Mouse (Mus musculus) layer of hippocampus, adult 11-12 months (tissue): ENCODE results near the gene Scg2.

Experiments
- DNase-seq: peaks from one replicate; pipeline ENCODE4 v3.0.0; 2022; ENCODE audit warnings: low spot score

The Scg2 gene

GRCm38 (mm10) chr1:79439609-79440308 lies at the start of gene Scg2:
Gene Scg2 (minus strand): TSS chr1:79440120.
- peak; percentile 83 for DNase-seq

DNA sequence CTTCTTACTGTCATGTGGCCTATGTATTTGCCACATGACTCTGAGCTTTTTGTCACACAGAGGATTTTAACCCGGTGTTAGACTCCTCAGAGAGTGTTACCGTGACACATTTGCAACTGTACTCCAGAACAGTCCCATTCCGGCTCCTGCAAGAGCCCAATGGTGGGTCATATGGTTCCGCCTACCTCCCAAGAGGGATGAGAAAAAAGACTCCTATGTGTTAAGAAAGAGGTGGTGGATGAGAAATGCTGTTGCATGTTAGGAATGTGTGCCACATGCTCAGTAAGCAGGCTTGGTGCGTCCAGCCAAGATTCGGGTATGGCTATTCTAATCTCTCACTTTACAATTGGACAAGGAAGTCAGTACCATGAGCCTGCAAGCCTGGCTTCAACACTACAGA lies 45.6 kb upstream of the Scg2 start:
- DNase-seq = no peak

DNA sequence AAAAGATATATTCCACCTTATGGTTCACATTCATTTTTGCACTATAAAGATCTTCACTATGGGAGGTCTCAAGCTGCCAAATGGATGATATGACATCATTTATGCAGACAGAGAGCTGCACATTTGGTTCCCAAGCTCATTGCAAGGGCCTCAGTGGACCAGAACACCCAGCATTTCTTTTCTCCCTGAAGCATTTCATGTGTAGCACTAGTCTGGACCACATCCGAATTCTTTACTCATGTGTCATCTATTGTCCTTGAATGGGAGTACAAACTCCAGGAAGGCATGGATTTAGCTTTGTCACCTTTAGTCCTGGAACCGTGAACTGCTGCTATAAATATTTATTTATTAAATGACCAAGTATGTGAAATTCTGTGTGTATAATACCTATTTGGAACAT lies 30.9 kb upstream of the Scg2 start:
- no peak for DNase-seq

GRCm38 (mm10) chr1:79469871-79470270 lies 30.0 kb upstream of the Scg2 start:
- DNase-seq = no peak

DNA sequence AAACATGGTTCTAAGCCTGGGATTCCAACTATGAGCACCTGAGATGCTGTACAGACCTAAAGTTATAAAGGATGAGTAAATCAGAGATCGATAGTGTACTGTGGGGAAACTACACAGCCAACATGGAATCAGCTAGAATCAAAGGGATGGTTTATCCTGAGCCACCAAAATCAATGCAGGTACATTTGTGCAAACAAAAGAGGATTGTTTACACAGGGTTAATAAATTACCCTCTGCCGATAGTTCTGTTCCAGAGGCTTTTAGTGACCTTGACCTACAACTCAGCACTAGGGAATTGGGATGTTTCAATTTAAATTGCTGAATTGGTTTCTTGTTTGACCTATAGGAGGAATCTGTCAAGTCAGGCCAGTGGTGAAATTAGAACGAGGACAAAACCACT lies 26.7 kb upstream of the Scg2 start:
- no peak for DNase-seq

DNA sequence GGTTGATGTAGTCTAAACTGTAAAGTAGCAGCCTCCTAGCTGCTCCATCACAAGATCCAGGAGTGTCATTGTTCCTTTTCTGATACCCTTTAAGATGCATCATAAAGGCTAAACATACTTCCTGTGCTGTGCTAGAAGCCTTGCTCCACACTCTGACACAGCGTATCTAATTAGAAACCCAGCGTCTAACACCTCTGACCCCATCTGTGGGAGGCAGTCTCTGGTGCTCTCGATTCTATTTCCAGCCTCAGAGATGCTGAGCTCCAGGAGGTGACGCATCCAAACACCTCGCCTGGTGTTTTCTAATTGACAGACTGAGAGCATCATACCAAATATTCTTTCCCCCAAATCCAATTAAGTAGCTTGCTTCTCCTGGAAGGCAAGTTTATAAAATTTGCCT lies 18.6 kb upstream of the Scg2 start:
- no peak for DNase-seq

DNA sequence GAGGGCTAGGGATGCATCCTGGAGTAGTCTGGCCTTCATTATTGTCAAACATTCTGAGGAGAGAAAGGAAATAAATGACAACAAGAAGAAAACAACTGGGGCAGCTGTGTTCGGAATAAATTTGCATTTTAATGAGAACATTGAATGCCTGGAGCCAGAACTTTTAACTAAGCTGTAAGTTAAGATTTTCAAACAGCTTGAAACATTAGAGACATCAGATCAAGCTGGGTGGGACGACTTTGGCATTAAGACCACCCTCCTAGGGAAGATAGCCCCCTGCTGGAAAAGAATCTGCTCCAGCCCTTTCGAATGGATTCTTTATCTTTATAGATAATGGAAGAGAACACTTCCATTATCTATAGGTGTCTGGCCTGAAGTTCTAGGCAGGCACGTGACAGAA lies 14.2 kb upstream of the Scg2 start:
- DNase-seq = no peak

GRCm38 (mm10) chr1:79452339-79452738 lies 12.4 kb upstream of the Scg2 start:
- no peak for DNase-seq

GRCm38 (mm10) chr1:79450343-79451021 lies 10.6 kb upstream of the Scg2 start:
- DNase-seq = peak; percentile 18

- DNase-seq = no peak
Observed at GRCm38 (mm10) chr1:79449943-79450342, 10.0 kb upstream of the Scg2 start.

DNA sequence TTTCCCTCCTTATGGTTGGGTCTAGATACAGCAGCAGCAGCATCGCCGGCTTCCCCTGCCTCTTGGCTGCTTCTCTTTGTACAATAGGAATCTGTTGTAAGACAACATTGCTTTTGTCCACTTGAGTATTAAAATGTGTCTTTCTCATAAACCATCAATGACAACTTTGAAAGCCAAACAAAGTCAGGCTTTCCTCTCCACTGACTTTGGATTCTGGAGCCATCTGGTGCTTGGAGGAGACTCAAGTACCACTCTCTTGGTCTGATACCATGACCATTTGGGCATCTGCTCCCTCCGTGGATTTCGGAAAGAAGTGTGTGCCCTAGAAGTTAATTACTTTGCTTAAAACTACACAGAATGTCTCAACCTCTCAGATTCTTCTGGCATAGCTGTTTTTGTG lies 5.7 kb upstream of the Scg2 start:
- no peak for DNase-seq

- no peak for DNase-seq
Observed at GRCm38 (mm10) chr1:79437755-79438154, 2.2 kb downstream of the Scg2 start.

GRCm38 (mm10) chr1:79436671-79437070 lies 3.2 kb downstream of the Scg2 start:
- DNase-seq = no peak

GRCm38 (mm10) chr1:79429058-79429457 lies 10.9 kb downstream of the Scg2 start:
- no peak for DNase-seq

GRCm38 (mm10) chr1:79415496-79415895 lies 24.4 kb downstream of the Scg2 start:
- DNase-seq = no peak

GRCm38 (mm10) chr1:79406337-79406942 lies 33.5 kb downstream of the Scg2 start:
- DNase-seq = no peak

DNA sequence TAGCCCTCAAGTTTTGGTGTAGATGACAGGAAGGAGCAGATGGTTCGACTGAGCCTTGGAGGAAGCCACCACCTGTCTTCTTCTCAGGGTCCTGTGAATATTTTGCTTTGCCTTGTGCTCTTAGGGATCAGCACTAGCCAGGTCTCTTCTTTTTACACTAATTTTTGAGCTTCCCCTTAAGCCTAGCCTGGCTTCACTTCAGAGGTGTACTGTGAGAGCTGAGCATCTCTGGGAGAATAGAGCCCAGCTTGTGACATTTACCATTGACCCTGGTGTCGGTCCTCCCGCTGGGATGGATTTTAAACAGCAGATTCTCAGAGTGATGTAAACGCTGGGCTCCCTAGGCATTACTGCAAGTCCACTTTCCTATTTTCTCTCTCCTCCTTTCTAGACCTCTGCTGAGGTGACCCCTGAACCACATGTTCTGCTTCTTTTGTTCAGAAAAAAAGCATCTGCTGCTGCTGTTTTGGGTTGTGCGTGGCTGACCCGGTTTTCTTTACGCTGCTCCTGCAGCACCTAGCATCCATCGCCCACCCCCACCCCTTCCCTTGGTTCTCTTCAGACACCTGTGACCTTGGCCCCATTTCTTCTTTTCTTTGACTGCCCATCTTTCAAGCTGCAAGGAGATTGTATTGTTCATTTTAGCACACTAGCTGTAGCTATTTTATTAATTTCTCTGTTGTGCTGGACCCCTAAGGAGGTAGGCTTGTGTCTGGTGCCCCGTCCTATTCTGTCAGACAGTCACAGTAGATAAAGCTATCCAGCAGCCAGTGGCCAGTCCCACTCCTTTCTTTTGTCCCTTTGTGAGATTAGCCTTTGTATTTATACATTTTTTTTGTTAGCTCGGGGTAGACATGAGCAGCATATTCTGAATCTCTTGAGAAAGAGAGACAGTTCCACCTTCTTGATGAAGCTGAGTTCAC lies 38.6 kb downstream of the Scg2 start:
- DNase-seq = no peak

DNA sequence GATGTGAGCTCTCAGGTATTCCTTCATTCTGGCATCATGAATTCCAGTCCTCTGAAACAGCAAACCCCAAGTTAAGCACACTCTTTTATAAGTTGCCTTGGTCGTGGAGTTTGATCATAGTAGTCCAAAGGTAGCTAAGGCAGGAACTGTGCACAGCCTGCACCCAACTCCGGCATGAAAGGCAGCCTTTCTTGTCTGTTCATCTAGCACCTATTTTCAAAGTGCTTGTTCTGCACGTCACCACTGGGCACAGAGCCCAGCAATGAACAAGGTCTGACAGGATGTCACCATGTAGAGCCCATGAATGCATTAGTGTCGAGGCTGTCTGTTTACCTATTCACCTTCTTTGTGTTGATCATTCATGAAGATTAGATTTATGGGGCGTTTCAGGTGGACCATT lies 39.6 kb downstream of the Scg2 start:
- no peak for DNase-seq
